Mouse (Mus musculus) liver, embryonic 12.5 days (tissue): ENCODE measurements around the gene Gdf10. TPM values are rescaled to one million over a fixed set of nuclear protein-coding genes. Genes with fewer than 3 reads are reported as not detected.

ENCODE experiments used
- ATAC-seq: fragments of 200-750 bp; cut with Nextera tagmentation; 2 replicates; pipeline ENCODE4 v1.8.0; 2017; ENCODE audit warnings: moderate number of reproducible peaks, mild to moderate bottlenecking, moderate library complexity
- H3K27ac ChIP-seq: fragments of 300-500 bp; sonication (generic); 2 replicates; pipeline ENCODE4 v1.5.1; 2016; ENCODE audit warnings: mild to moderate bottlenecking
- H3K27me3 ChIP-seq: fragments of 300-500 bp; sonication (generic); replicated peaks from 2 replicates; pipeline ENCODE4 v1.6.1; 2016; ENCODE audit warnings: mild to moderate bottlenecking, moderate library complexity
- H3K36me3 ChIP-seq: fragments of 300-500 bp; sonication (generic); 2 replicates; pipeline ENCODE4 v1.6.1; 2016; ENCODE audit warnings: mild to moderate bottlenecking, moderate library complexity
- H3K4me1 ChIP-seq: fragments of 300-500 bp; sonication (generic); 2 replicates; pipeline ENCODE4 v1.6.1; 2016
- H3K4me2 ChIP-seq: fragments of 300-500 bp; sonication (generic); 2 replicates; pipeline ENCODE4 v1.6.1; 2016; ENCODE audit warnings: mild to moderate bottlenecking, moderate library complexity
- H3K4me3 ChIP-seq: fragments of 300-500 bp; sonication (generic); 2 replicates; pipeline ENCODE4 v1.5.1; 2016; ENCODE audit warnings: mild to moderate bottlenecking, moderate library complexity
- H3K9ac ChIP-seq: fragments of 300-500 bp; sonication (generic); 2 replicates; pipeline ENCODE4 v1.6.1; 2016; ENCODE audit warnings: mild to moderate bottlenecking, moderate library complexity
- H3K9me3 ChIP-seq: fragments of 300-500 bp; sonication (generic); replicated peaks from 2 replicates; pipeline ENCODE4 v1.6.1; 2016; ENCODE audit warnings: mild to moderate bottlenecking, moderate library complexity
- WGBS: fragments of 180-500 bp; shearing (Covaris S2); methylation state at CpG from one replicate; pipeline ENCODE4 v1.1.7; 2016; ENCODE audit not compliant: insufficient replicate concordance; 5-methylcytosine and 5-hydroxymethylcytosine counted together
- polyA plus RNA-seq: library from polyadenylated mRNA; unstranded; fragments of >200 nt; fragmentation: Nextera tagmentation; extraction: Ambion mirVana; gene quantifications from 2 replicates; pipeline ENCODE4 v1.2.1, GENCODE M21; 2016

Gdf10 gene
- 11.4 and 15.6 TPM in 2 replicates for polyA plus RNA-seq

- Histone ChIP-seq H3K4me1 (0 out of 2 replicates have a peak, but pooled peaks cover 3% of the 10 kb centered on the region), H3K4me3 (peak within 1 kb of the TSS; percentile 49), H3K4me2 (peak within 1 kb of the TSS; percentile 68), H3K9me3 (no peaks in the 10 kb centered on the region), H3K27me3 (peaks cover 90% of the 10 kb centered on the region), H3K36me3 (no peaks in the 10 kb centered on the region), H3K27ac (no peak within 1 kb of the TSS; the same call in 1 of the 2 replicates), H3K9ac (peak within 1 kb of the TSS; percentile 32; the same call in 1 of the 2 replicates)
- 3% methylated on average over 61 of the region's 85 CpGs for WGBS
- ATAC-seq = no peak
Observed at GRCm38 (mm10) chr14:33923168-33924070, at the start of gene Gdf10. Gene Gdf10 (plus strand): TSS chr14:33923587.

GRCm38 (mm10) chr14:33878826-33879225, 44.6 kb upstream of the Gdf10 start:
- H3K27ac ChIP-seq = no peak overlapping the region
- no peaks in the 10 kb centered on the region for H3K27me3 ChIP-seq
- no peaks in the 10 kb centered on the region for H3K9me3 ChIP-seq
- ATAC-seq = no peak
- no peak overlapping the region for H3K4me3 ChIP-seq
- no peak overlapping the region for H3K9ac ChIP-seq
- WGBS = 79% methylated on average over 1 of the region's 1 CpGs
- H3K4me2 ChIP-seq = no peak overlapping the region
- H3K36me3 ChIP-seq = no peaks in the 10 kb centered on the region
- H3K4me1 ChIP-seq = no peaks in the 10 kb centered on the region

- WGBS = 65% methylated on average over 3 of the region's 3 CpGs
- Histone ChIP-seq H3K4me1 (no peaks in the 10 kb centered on the region), H3K4me3 (no peak overlapping the region), H3K9me3 (no peaks in the 10 kb centered on the region), H3K27me3 (no peaks in the 10 kb centered on the region), H3K36me3 (no peaks in the 10 kb centered on the region), H3K27ac (no peak overlapping the region), H3K9ac (no peak overlapping the region), H3K4me2 (no peak overlapping the region)
- ATAC-seq = no peak
Observed at GRCm38 (mm10) chr14:33880236-33880635, 43.2 kb upstream of the Gdf10 start.

GRCm38 (mm10) chr14:33881471-33881870, 41.9 kb upstream of the Gdf10 start:
- Histone ChIP-seq H3K36me3 (no peaks in the 10 kb centered on the region), H3K4me2 (no peak overlapping the region), H3K4me1 (no peaks in the 10 kb centered on the region), H3K9ac (no peak overlapping the region), H3K27me3 (no peaks in the 10 kb centered on the region), H3K27ac (no peak overlapping the region), H3K4me3 (no peak overlapping the region), H3K9me3 (no peaks in the 10 kb centered on the region)
- ATAC-seq = no peak
- 54% methylated on average over 3 of the region's 3 CpGs for WGBS

GRCm38 (mm10) chr14:33883046-33883445, 40.3 kb upstream of the Gdf10 start:
- Histone ChIP-seq H3K4me2 (no peak overlapping the region), H3K27ac (no peak overlapping the region), H3K9ac (no peak overlapping the region), H3K9me3 (no peaks in the 10 kb centered on the region), H3K4me1 (no peaks in the 10 kb centered on the region), H3K27me3 (no peaks in the 10 kb centered on the region), H3K36me3 (no peaks in the 10 kb centered on the region), H3K4me3 (no peak overlapping the region)
- no peak for ATAC-seq
- WGBS = 74% methylated on average over 4 of the region's 4 CpGs

- Histone ChIP-seq H3K4me2 (no peak overlapping the region), H3K27ac (no peak overlapping the region), H3K36me3 (no peaks in the 10 kb centered on the region), H3K9ac (no peak overlapping the region), H3K27me3 (no peaks in the 10 kb centered on the region), H3K9me3 (no peaks in the 10 kb centered on the region), H3K4me3 (no peak overlapping the region), H3K4me1 (no peaks in the 10 kb centered on the region)
- 65% methylated on average over 11 of the region's 11 CpGs for WGBS
- no peak for ATAC-seq
Observed at GRCm38 (mm10) chr14:33885466-33885865, 37.9 kb upstream of the Gdf10 start.

GRCm38 (mm10) chr14:33888387-33889035, 34.9 kb upstream of the Gdf10 start:
- H3K4me1 ChIP-seq = no peaks in the 10 kb centered on the region
- H3K27ac ChIP-seq = no peak overlapping the region
- ATAC-seq = no peak
- WGBS = 60% methylated on average over 11 of the region's 11 CpGs
- H3K9ac ChIP-seq = no peak overlapping the region
- no peaks in the 10 kb centered on the region for H3K9me3 ChIP-seq
- H3K27me3 ChIP-seq = no peaks in the 10 kb centered on the region
- no peaks in the 10 kb centered on the region for H3K36me3 ChIP-seq
- H3K4me3 ChIP-seq = no peak overlapping the region
- H3K4me2 ChIP-seq = no peak overlapping the region

- Histone ChIP-seq H3K9ac (no peak overlapping the region), H3K4me1 (no peaks in the 10 kb centered on the region), H3K36me3 (no peaks in the 10 kb centered on the region), H3K4me2 (no peak overlapping the region), H3K27me3 (no peaks in the 10 kb centered on the region), H3K4me3 (no peak overlapping the region), H3K27ac (no peak overlapping the region), H3K9me3 (no peaks in the 10 kb centered on the region)
- 60% methylated on average over 3 of the region's 3 CpGs for WGBS
- ATAC-seq = no peak
Observed at GRCm38 (mm10) chr14:33889971-33890370, 33.4 kb upstream of the Gdf10 start.

- H3K36me3 ChIP-seq = no peaks in the 10 kb centered on the region
- no peak overlapping the region for H3K27ac ChIP-seq
- no peaks in the 10 kb centered on the region for H3K4me1 ChIP-seq
- WGBS = 73% methylated on average over 3 of the region's 3 CpGs
- H3K9ac ChIP-seq = no peak overlapping the region
- ATAC-seq = no peak
- H3K4me2 ChIP-seq = no peak overlapping the region
- no peaks in the 10 kb centered on the region for H3K9me3 ChIP-seq
- no peaks in the 10 kb centered on the region for H3K27me3 ChIP-seq
- H3K4me3 ChIP-seq = no peak overlapping the region
Observed at GRCm38 (mm10) chr14:33891507-33891906, 31.9 kb upstream of the Gdf10 start.

GRCm38 (mm10) chr14:33895777-33896176, 27.6 kb upstream of the Gdf10 start:
- no peak overlapping the region for H3K9ac ChIP-seq
- H3K4me3 ChIP-seq = no peak overlapping the region
- no peaks in the 10 kb centered on the region for H3K4me1 ChIP-seq
- H3K9me3 ChIP-seq = no peaks in the 10 kb centered on the region
- 68% methylated on average over 5 of the region's 5 CpGs for WGBS
- no peak overlapping the region for H3K27ac ChIP-seq
- no peak overlapping the region for H3K4me2 ChIP-seq
- no peaks in the 10 kb centered on the region for H3K36me3 ChIP-seq
- no peak for ATAC-seq
- H3K27me3 ChIP-seq = no peaks in the 10 kb centered on the region

GRCm38 (mm10) chr14:33896628-33897300, 26.6 kb upstream of the Gdf10 start:
- ATAC-seq = no peak
- no peak overlapping the region for H3K4me3 ChIP-seq
- H3K27ac ChIP-seq = no peak overlapping the region
- H3K4me1 ChIP-seq = no peaks in the 10 kb centered on the region
- H3K9ac ChIP-seq = no peak overlapping the region
- no peak overlapping the region for H3K4me2 ChIP-seq
- H3K36me3 ChIP-seq = no peaks in the 10 kb centered on the region
- H3K27me3 ChIP-seq = no peaks in the 10 kb centered on the region
- 51% methylated on average over 9 of the region's 9 CpGs for WGBS
- no peaks in the 10 kb centered on the region for H3K9me3 ChIP-seq

GRCm38 (mm10) chr14:33902783-33903182, 20.6 kb upstream of the Gdf10 start:
- Histone ChIP-seq H3K4me2 (no peak overlapping the region), H3K9ac (no peak overlapping the region), H3K9me3 (no peaks in the 10 kb centered on the region), H3K4me3 (no peak overlapping the region), H3K4me1 (no peaks in the 10 kb centered on the region), H3K27me3 (no peaks in the 10 kb centered on the region), H3K27ac (no peak overlapping the region), H3K36me3 (no peaks in the 10 kb centered on the region)
- WGBS = 66% methylated on average over 4 of the region's 4 CpGs
- no peak for ATAC-seq
